Mouse (Mus musculus): ENCODE measurements around the gene Jade2.

The Jade2 gene

DNA sequence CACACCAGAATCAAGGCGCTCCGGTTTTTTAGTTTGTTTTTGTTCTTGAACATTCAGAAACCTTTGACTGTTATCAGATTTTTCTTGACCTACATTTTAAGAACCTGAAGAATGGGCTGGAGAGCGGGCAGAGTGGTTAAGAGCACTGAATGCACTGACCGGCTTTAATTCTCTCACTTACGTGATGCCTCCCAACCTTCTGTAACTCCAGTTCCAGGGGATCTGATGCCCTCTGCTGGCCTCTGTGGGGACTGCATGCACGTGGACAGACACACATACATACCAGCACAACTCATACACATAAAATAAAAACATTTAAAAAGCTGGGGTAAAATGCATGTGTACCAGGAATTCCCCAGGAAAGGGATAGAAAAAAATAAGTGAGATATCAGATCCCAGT lies 71.5 kb downstream of the Jade2 start:
- DNase-seq = no peak

DNA sequence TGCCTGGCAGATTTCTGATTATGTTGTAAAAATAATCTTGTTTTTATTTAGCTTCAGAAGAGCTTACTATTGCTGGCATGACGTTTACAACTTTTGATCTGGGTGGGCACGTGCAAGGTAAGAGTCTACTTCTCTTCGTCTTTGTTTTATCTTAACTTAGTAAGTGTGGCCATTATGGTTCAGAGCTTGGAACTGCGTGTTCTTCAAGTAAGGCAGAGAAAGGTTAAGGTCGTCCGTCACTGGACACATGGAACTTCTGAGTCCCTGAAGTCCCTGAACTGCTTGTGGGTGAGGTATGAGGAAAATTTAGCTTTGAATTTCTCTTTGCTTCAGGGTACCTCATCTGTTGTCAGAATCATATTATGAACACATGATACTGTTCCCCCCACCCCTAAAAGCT lies 74.7 kb downstream of the Jade2 start:
- no peak for DNase-seq

DNA sequence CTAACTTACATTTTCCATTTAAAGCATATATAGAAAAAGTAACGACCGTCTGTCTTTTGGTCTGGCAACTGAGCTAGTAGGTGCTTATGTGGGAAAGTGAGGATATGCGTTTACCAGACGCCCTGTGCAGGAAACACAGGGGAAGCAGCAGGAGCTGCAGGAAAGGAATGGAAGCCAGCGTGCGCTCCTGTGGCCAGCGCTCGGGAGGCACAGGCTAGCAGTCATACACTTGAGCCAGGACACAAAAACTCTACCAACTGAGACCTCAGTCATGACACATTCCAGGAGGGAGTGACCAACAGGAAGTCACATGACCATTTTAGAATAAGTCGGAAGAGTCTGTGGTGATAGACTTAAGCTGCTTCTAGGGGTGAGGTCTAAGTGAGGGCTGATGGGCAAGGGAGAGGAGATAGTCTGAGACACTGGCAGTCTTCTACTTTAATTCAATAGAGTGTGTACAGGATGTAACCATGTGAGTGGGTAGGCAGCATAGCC lies 76.6 kb downstream of the Jade2 start:
- DNase-seq = no peak

DNA sequence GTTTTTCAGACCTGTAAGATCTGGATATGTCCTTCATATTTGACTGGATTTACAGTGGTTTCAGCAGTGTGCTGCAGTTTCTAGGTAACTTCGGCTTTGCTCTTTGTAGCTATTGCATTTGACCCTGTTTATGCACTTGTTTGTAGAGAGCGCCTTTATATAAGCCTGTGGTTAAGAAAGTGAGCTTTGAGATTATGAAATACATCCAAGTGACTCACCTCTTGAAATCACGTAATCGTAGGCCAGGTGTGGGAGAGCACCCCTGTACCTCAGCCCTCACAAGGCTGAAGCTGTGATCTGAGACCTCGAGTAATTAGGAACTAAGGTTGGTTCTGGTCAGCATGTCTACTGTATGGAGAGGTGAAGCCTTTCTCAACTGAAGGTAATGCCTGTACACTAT lies 80.0 kb downstream of the Jade2 start:
- no peak for DNase-seq

DNA sequence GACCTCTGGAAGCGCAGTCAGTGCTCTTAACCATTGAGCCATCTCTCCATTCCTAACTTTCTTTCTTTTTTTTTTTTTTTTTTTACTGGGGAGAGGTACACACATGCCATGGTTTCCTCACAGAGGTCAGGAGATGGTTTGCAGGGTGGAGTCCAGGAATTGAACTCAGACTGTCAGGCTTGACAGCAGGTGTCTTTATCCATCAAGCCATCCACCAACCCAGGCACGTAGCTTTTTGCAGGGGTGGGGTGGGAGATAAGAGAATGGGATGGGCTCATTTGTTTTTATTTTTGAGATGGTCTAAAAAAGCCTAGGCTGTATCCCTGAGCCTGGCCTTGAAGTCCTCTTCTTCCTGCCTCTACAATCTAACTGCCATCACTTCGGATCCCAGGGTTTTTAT lies 81.9 kb downstream of the Jade2 start:
- DNase-seq = no peak

DNA sequence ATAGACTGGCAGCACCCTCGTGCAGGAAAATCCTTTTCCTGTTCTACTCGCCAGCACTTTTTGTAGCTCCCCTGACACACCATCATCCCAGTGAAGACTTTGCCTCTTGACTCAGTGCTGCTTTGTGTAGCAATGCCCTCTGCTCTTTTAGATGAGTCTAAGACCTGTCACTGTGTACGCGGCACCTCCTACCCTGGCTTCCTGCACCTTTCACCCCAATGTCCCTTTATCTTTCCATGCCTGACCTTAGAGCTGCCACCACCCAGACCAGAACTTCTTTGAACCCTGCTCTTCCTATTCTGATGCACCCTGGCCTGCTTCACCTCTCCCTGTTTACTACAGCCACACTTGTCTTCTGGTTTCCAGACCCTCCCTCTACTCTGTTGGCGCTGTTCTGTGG lies 89.2 kb downstream of the Jade2 start:
- no peak for DNase-seq

DNA sequence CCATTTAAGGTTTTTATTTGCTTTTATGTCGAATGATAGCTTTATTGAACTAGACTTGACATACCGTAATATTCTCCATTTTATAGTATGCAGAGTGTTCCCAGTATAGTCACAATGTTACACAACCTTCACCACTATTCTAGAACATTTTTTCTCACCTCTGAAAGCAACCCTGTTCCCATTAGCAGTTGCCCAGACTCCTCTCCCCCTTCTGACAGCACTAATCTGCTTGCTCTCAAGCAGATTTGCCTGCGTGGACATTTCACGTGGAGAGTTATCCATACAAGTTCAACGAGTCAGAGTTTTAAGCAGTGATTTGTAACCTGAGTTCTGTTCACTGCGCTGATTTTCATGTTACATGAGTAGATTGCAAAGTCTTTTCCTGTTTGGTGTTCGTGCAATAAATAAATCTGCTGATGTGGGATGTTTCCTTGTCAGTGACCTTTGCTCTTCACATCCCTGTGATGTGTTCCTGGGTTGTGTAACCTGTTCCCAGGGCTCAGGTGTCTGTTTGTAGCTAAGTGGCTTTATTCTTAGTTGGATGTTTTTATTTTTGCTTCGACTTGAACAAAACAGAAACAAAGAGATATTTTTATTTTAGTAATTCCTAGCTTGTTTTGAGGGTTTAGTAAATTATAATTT lies 89.8 kb downstream of the Jade2 start:
- DNase-seq = no peak

DNA sequence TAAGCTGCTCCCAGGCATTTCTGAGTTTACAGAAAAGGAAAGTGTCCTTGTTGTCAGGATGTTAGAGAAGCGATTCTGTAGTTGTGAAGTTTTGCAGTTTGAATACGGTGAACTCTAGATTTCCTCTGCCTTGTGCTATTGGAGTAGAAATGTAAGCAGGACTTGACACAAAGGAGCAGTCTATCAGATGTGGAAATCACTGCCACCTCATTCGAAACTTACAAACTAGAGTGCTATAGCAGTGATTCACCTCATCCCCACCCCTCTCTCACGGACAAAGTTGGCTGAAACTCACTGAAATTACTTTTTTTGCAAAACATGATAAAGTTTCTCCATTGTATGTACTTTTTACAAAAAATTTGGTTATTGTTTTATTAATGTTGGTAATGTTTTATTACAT lies 92.6 kb downstream of the Jade2 start:
- no peak for DNase-seq

DNA sequence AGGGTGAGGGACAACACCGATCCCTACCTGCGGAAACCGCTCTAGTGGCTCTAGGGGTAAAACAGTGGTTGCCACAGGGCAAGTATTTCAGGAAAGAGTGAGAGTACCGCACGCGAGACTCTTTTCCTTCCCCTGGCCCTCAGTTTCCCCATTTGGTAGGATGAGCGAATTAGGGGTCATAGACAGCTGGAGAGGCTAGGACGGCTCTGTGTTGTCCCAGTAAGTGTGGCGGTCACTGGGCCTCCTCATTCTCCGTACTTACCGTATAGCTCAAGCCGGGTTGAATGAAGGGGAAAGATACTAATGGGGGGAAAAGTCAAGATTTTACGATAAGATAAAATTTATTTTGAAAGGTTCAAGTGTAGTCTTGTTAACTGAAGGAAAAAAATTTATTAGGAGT lies 93.5 kb downstream of the Jade2 start:
- no peak for DNase-seq
